Mouse (Mus musculus): Measurements from ENCODE around the gene Nop16.

- TF ChIP-seq CTCF (IDR thresholded peaks at IDR 0.05; ENCODE audit: control insufficient read depth, insufficient read depth, insufficient read length) (no peak), MYOG (IDR thresholded peaks at IDR 0.05; ENCODE audit: control insufficient read depth, extremely low read depth, insufficient read length) (no peak), MYOD1 (IDR thresholded peaks at IDR 0.05; ENCODE audit: control insufficient read depth, insufficient read length, low read depth) (no peak), MAX (IDR thresholded peaks at IDR 0.05) (no peak), USF1 (IDR thresholded peaks at IDR 0.05; ENCODE audit: low read depth) (no peak), FOSL1 (IDR thresholded peaks at IDR 0.05; ENCODE audit: insufficient read depth, low read length, poor library complexity, severe bottlenecking) (no peak)
Observed at GRCm38 (mm10) chr13:54569282-54569681, 20.6 kb downstream of the Nop16 start.
